Mouse (Mus musculus): Measurements from ENCODE around the gene Utp15. TPM values are rescaled to one million over a fixed set of nuclear protein-coding genes. Genes with fewer than 3 reads are reported as not detected.

Utp15 gene
- 9.7 TPM for polyA plus RNA-seq (2014; fragmentation: Illumina TruSeq; extraction: RNeasy Lipid Tissue Mini Kit (QIAGEN cat#74804); ENCODE audit: low read depth, low replicate concordance)

DNA sequence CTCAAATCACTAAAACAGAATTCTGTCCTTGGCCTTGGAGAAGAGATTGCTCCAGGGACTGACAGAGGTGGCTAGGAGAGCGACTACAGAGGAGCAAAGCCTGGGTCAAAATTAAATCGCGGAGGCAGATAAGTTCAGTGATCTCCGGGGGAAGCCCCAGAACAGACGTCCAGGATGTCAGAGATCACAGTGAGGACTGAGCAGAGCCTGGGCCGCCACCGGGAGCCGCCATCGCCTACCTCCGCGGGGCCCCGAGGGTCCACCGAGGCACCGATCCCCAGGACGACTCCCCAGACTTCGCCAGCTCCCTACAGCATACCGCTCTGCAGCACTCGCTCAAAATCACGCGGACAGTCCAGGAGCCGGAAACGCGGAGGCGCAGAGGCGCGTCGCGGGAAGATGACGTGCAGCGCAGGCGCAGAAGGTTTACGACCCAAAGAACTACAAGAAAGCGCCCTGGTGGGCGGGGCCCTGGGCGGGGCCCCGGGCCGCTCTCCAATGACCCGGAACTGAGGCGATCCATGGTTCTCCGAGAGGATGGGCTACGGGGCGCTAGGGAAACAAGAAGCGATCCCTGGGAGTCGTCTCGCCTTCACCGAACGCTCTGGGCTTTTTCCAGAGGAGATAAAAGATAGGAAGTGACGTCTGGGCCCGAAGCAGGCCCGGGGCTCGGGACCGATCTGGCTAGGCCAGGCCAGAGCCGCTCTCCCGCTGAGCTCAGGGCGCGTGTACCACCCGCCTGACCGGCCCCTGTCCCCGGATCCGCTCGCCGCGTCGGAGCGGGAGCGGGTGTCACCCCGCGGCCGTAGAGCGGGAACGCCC lies at the start of gene Utp15, which contains the start of gene Ankra2:
TSS of gene Utp15 (minus strand) at position 406 of the 822 bp plus-strand sequence.
TSS of gene Ankra2 (plus strand) at position 439 of the 822 bp plus-strand sequence.

DNA sequence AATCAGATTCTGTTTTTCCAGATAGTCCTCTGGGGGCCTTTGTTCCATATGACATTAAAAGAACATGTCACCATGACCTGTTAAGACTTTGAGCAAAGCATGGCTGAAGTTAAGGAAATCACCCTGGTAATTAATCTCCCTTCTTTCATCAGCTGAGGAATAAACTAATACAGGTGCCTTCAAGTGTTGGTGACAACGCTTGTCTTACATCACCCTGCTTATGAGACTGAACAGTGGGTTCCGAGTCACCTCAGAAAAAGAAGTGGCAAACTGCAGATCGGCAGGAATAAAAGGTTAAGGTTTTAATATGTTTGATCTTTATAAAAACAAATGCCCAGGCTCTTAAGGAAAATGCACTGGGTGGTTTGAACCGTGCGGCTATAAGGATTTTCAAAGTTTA lies 16.8 kb upstream of the Utp15 start, which contains the start of gene Gm21976:
TSS of gene Gm21976 (plus strand) at position 202 of the 400 bp plus-strand sequence.

DNA sequence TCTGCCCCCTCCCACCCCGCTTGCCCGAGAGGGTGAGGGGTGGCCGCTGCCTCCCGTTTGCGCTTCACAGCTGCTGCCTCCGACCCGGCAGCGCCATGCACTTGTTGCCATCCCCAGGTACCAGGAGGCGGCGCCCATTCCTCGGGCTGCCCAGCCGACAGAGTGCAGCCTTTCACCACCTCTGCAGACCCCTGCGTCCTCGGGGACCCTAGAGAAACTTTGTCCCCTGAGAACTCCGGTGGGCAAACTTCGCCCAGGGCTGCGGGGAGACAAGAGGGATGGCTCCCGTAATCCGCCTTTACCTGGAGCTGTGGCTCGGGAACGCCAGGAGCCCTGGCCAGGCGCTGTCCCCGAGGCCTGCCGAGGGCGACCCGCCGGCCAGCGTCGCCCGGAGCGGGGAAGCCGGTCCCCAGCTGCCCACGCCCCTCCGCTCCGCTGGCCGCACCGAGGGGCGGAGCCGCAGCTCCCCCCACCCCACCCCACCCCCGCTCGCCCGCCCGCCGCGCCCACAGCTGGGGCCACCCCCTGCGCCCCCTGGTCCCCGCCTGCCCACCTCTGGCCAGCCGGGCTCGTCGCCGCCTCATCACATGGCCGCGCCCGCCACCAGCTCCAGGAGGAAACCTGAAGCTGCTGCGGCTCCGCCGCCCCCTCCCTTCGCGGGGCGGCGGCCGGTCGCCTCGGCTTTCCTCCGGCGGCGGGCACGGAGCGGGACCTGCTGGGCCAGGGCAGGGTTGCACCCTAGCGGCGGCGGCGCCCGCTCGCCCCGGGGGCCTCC lies 56.9 kb downstream of the Utp15 start, which contains the start of gene Arhgef28:
TSS of gene Arhgef28 (minus strand) at position 669 of the 775 bp plus-strand sequence.

Other genes starting within 250 kb of the Utp15 start
- 0.48 TPM for gene Arhgef28, start 56.6 kb downstream of the Utp15 start, polyA plus RNA-seq (2014; fragmentation: Illumina TruSeq; extraction: RNeasy Lipid Tissue Mini Kit (QIAGEN cat#74804); ENCODE audit: low read depth, low replicate concordance)
- gene Ankra2, start within 50 bp of the Utp15 start, polyA plus RNA-seq (2014; fragmentation: Illumina TruSeq; extraction: RNeasy Lipid Tissue Mini Kit (QIAGEN cat#74804); ENCODE audit: low read depth, low replicate concordance): 48.2 TPM
- not detected for gene Gm21976, start 16.8 kb upstream of the Utp15 start, polyA plus RNA-seq (2014; fragmentation: Illumina TruSeq; extraction: RNeasy Lipid Tissue Mini Kit (QIAGEN cat#74804); ENCODE audit: low read depth, low replicate concordance)
- 1,152 TPM for gene Btf3, start 54.0 kb upstream of the Utp15 start, polyA plus RNA-seq (2014; fragmentation: Illumina TruSeq; extraction: RNeasy Lipid Tissue Mini Kit (QIAGEN cat#74804); ENCODE audit: low read depth, low replicate concordance)
- gene Foxd1, start 91.2 kb upstream of the Utp15 start, polyA plus RNA-seq (2014; fragmentation: Illumina TruSeq; extraction: RNeasy Lipid Tissue Mini Kit (QIAGEN cat#74804); ENCODE audit: low read depth, low replicate concordance): not detected
- not detected for gene Gm10320, start 229.0 kb upstream of the Utp15 start, polyA plus RNA-seq (2014; fragmentation: Illumina TruSeq; extraction: RNeasy Lipid Tissue Mini Kit (QIAGEN cat#74804); ENCODE audit: low read depth, low replicate concordance)